Mouse (Mus musculus) urinary bladder, postnatal 25 days (tissue): ENCODE results near the gene Rnf17.
A peak's percentile ranks its signal among the peaks of the same experiment; 100 is the strongest.

Experiments used
- DNase-seq: peaks from one replicate; pipeline ENCODE4 v3.0.0; 2022; ENCODE audit warnings: low spot score

Gene Rnf17

GRCm38 (mm10) chr14:56402311-56403071 lies at the start of gene Rnf17:
Rnf17 (plus strand) TSS chr14:56402581.
- DNase-seq: no peak

GRCm38 (mm10) chr14:56354803-56355202 lies 47.6 kb upstream of the Rnf17 start:
- no peak for DNase-seq

- DNase-seq: no peak
Measured at GRCm38 (mm10) chr14:56355396-56355795, 47.0 kb upstream of the Rnf17 start.

GRCm38 (mm10) chr14:56356196-56356595 lies 46.2 kb upstream of the Rnf17 start:
- DNase-seq: no peak

GRCm38 (mm10) chr14:56358422-56358821 lies 44.0 kb upstream of the Rnf17 start:
- DNase-seq: no peak

GRCm38 (mm10) chr14:56359131-56359530 lies 43.2 kb upstream of the Rnf17 start:
- no peak for DNase-seq

GRCm38 (mm10) chr14:56364711-56365237 lies 37.6 kb upstream of the Rnf17 start, which contains the start of gene Atp12a:
Atp12a (plus strand) TSS chr14:56365068.
- DNase-seq: no peak

GRCm38 (mm10) chr14:56365292-56365691 lies 37.1 kb upstream of the Rnf17 start:
- DNase-seq: no peak

- no peak for DNase-seq
Measured at GRCm38 (mm10) chr14:56366712-56367111, 35.7 kb upstream of the Rnf17 start.

- no peak for DNase-seq
Measured at GRCm38 (mm10) chr14:56368834-56369233, 33.5 kb upstream of the Rnf17 start.

- peak; percentile 74 for DNase-seq
Measured at GRCm38 (mm10) chr14:56375731-56376130, 26.6 kb upstream of the Rnf17 start.

GRCm38 (mm10) chr14:56377745-56378144 lies 24.6 kb upstream of the Rnf17 start:
- no peak for DNase-seq

- DNase-seq: no peak
Measured at GRCm38 (mm10) chr14:56379336-56379735, 23.0 kb upstream of the Rnf17 start.

GRCm38 (mm10) chr14:56382366-56382765 lies 20.0 kb upstream of the Rnf17 start:
- DNase-seq: no peak

GRCm38 (mm10) chr14:56390247-56390646 lies 12.1 kb upstream of the Rnf17 start:
- DNase-seq: no peak

- DNase-seq: no peak
Measured at GRCm38 (mm10) chr14:56393704-56394312, 8.6 kb upstream of the Rnf17 start.

- no peak for DNase-seq
Measured at GRCm38 (mm10) chr14:56398001-56398400, 4.4 kb upstream of the Rnf17 start.

GRCm38 (mm10) chr14:56403072-56403375 lies 643 bp downstream of the Rnf17 start:
- no peak for DNase-seq

- no peak for DNase-seq
Measured at GRCm38 (mm10) chr14:56462090-56462489, 59.7 kb downstream of the Rnf17 start.

GRCm38 (mm10) chr14:56462729-56463128 lies 60.3 kb downstream of the Rnf17 start:
- DNase-seq: no peak

- DNase-seq: no peak
Measured at GRCm38 (mm10) chr14:56468145-56468544, 65.8 kb downstream of the Rnf17 start.

- DNase-seq: no peak
Measured at GRCm38 (mm10) chr14:56489806-56490205, 87.4 kb downstream of the Rnf17 start.

GRCm38 (mm10) chr14:56502407-56502806 lies 100.0 kb downstream of the Rnf17 start:
- DNase-seq: no peak

GRCm38 (mm10) chr14:56506743-56507142 lies 104.4 kb downstream of the Rnf17 start:
- DNase-seq: no peak
